Mouse (Mus musculus) kidney, adult 18-20 months (tissue): ENCODE measurements around the gene Fam71d.

Source experiments
- DNase-seq: peaks from one replicate; pipeline ENCODE4 v3.0.0; 2021

Fam71d gene

DNA sequence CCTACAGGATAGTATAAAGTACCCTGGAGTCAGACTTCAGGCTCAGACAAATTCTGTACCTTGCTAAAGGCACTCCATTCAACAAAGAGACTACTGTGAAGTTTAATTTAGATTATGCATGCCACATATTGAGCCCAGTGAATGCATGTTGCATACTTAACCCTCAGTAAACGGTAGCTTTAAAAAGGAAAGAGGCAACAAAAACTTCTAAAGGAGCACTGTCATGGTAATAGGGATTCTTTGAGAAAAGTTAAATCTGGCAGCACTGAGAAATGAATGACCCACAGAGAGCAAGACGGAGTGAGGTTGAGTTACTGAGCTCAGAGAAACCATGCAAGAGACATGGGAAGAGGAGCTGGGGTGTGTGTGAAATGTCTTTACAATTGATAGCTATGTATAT, 86.6 kb downstream of the Fam71d start:
- DNase-seq: no peak

GRCm38 (mm10) chr12:78778423-78779067, 87.2 kb downstream of the Fam71d start:
- DNase-seq: no peak
